Mouse (Mus musculus) Patski (cell line): ENCODE results near the gene Hoxb5. TPM values are rescaled to one million over a fixed set of nuclear protein-coding genes. Genes with fewer than 3 reads are reported as not detected.
A peak's percentile ranks its signal among the peaks of the same experiment; 100 is the strongest.

ENCODE experiments used
- ATAC-seq: fragments of 100-300 bp; one replicate; pipeline ENCODE4 v1.8.0; 2021
- CTCF ChIA-PET: fragments of 350-600 bp; sonication (Branson Sonifier 250); formaldehyde crosslinking; loops from one replicate; lab custom pipeline; 2022; ENCODE audit warnings: inconsistent platforms; lab: Charles Lee
- POLR2A ChIA-PET: fragments of 350-600 bp; sonication (Branson Sonifier 250); formaldehyde crosslinking; loops from one replicate; lab custom pipeline; 2022; ENCODE audit warnings: antibody characterized with exemption, inconsistent platforms; lab: Charles Lee
- DNase-seq: peaks from one replicate; pipeline ENCODE4 v3.0.0-alpha.2; 2011; ENCODE audit warnings: low read depth, low spot score
- H3K27me3 ChIP-seq: fragments of 371-371 bp; one replicate; pipeline ENCODE4 v1.5.1; 2021
- CTCF ChIP-seq: fragments of 100-300 bp; IDR thresholded peaks from one replicate; pipeline ENCODE4 v1.5.1; 2021
- in situ Hi-C: fragments of 300-500 bp; cut with MboI; formaldehyde crosslinking; loops from 3 replicates; pipeline ENCODE4 v1.11.1; 2018; ENCODE audit warnings: low pct_unique_long_range_greater_than_20kb, mixed read lengths
- polyA plus RNA-seq: library from polyadenylated mRNA; unstranded; gene quantifications from one replicate; pipeline ENCODE4 v1.2.3, GENCODE M21; 2021

Hoxb5 gene
- polyA plus RNA-seq, result 24.4 TPM

DNA sequence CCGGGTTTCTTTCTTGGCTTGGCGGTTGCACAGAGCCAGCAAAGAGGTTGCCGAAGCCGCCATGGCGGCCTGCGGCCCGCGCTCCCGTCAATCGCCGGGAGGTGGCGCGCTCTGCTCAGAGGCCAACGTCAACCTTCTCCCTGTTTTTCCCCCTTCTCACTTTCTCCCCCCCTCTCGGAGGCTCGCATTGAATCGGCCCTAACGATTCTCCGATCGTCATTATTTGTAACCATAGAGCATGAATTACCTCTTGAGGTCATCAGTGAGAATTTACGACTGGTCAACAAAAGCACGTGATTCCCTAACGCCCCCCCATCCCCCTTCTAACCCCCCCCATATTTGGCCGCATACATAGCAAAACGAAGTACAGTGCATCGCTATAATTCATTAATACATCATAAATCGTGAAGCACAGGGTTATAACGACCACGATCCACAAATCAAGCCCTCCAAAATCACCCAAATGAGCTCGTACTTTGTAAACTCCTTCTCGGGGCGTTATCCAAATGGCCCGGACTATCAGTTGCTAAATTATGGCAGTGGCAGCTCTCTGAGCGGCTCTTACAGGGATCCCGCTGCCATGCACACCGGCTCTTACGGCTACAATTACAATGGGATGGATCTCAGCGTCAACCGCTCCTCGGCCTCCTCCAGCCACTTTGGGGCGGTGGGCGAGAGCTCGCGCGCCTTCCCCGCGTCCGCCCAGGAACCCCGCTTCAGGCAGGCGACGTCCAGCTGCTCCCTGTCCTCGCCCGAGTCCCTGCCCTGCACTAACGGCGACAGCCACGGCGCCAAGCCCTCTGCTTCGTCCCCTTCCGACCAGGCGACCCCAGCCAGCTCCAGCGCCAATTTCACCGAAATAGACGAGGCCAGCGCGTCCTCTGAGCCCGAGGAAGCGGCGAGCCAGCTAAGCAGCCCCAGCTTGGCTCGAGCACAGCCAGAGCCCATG lies at the start of gene Hoxb5:
Hoxb5 (plus strand) TSS at position 186 of the 949 bp plus-strand sequence.
- ChIA-PET CTCF (interaction anchor here (0.7 to 21.6 kb wide), 14 partner anchors 8 to 317 kb away, joined by 3 to 215 read pairs (median 6); partner anchors contain the start of genes Hoxb3, Hoxb6 and Hoxb8), POLR2A (interaction anchor here (0.8 to 42.9 kb wide), 12 partner anchors 1 to 434 kb away, joined by 3 to 1274 read pairs (median 14); partner anchors contain the start of genes Hoxb3, Hoxb4, Hoxb5 and Hoxb6)
- DNase-seq, result peak; percentile 87
- no peak for ATAC-seq
- in situ Hi-C loops, result loop anchor here (5.0 to 10.0 kb wide), 5 partner anchors 111 to 559 kb away; no protein-coding TSS in a partner anchor
- no peak for TF ChIP-seq CTCF
- no peaks in the 10 kb centered on the region for H3K27me3 ChIP-seq

DNA sequence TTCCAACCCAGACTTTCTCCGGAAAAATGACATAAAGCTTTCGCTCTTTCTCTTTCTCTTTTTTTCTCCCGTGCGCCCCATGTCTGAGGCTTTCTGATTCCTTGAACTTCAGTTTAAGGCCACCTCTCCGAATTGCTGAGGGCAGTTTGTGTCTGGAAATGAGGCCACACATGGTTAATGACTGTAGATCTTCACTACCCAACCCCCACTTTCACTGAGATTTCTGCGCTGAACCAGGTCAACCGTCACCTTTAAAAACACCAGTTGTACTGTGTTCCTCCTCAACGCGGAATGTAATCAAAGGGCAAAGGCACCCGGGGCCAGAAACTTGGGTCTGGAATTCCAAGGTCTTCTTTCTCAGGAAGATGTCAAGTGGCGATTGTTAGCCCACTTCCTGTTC lies 48.9 kb upstream of the Hoxb5 start:
- in situ Hi-C loops, result loop anchor here (25.0 kb wide), 1 partner anchor 1167 kb away; the partner anchor contains the start of gene Itga3
- TF ChIP-seq CTCF, result no peak
- ATAC-seq (no peak), DNase-seq (no peak)
- ChIA-PET CTCF (no interaction called here), POLR2A (interaction anchor here (0.6 to 3.4 kb wide), 16 partner anchors 11 to 574 kb away, joined by 3 to 24 read pairs (median 4); partner anchors contain the start of genes Hoxb6 and Hoxb9)
- H3K27me3 ChIP-seq, result no peaks in the 10 kb centered on the region

DNA sequence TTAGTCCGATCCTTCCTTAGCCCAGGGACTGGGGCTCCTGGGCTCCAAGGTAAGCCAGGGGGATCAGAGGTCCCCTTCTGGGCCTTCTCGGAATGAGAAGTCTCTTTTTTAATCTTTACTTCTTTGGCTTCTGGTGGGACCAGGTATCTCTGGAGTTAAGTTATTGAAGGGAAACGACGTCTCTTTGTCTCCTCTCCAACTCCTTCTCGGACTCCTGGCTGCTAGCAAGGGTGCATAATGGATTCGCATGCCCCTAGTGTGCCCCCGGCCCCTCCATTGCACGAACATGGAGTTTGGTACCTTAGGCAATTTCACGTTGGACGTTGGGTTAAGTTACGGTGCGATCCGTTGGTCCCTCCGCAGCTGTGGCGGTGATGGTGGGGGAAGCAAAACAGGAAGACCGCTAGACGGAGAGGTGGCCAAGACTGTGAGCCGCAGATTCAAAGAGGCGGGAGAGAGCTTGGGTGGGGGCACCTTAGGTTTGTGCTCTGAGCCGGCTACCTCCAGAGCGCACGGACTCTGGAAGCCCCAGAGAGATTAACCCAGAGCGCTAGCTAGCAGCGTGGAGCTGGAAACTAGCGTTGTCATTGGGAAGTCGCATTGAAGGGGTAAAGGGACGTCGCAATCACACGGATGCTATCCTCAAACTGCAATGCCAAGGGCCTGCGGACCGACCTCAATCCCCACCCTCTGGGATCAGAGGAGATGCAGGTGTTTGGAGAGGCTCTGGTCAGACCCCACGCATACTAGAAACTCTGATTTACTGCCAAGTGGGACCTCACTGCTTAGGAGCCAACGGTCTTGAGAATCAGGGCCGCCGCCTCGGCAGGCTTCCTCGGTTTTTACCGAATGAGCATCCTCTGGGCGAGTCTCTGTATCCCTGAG lies 47.8 kb upstream of the Hoxb5 start:
- H3K27me3 ChIP-seq, result no peaks in the 10 kb centered on the region
- no peak for DNase-seq
- POLR2A ChIA-PET, result interaction anchor here (1.0 to 3.4 kb wide), 13 partner anchors 10 to 87 kb away, joined by 3 to 24 read pairs (median 4); partner anchors contain the start of genes Hoxb6 and Hoxb9
- no peak for TF ChIP-seq CTCF
- ATAC-seq, result no peak
- in situ Hi-C loops, result loop anchor here (25.0 kb wide), 1 partner anchor 1168 kb away; the partner anchor contains the start of gene Itga3
- CTCF ChIA-PET, result interaction anchor here (1.3 to 3.1 kb wide), 2 partner anchors 24 to 32 kb away, joined by 3 to 15 read pairs; no protein-coding TSS in a partner anchor

DNA sequence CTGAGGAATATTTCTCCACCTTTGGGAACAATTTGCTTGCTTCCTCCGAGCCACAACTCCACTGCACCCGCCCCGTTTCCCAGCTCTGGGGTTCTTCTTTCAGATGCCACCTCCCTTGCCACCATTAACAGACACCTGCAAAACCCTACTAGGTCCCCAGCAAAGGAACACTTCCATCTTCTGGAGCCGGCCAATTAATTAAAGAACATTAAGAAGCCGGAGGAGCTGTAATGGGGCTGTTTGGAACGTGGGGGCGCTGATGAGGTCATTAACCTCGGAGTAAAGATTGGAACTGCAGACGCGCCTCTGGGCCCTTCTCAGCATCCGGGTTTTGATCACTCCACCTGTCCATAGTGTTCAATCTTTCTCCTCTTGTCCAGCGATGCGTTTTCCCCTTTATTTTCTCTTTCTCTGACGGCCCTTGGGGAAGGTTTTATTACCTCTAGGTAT lies 47.1 kb upstream of the Hoxb5 start:
- in situ Hi-C loops, result loop anchor here (25.0 kb wide), 1 partner anchor 1169 kb away; the partner anchor contains the start of gene Itga3
- TF ChIP-seq CTCF, result peak; percentile 67
- DNase-seq, result no peak
- no peaks in the 10 kb centered on the region for H3K27me3 ChIP-seq
- no peak for ATAC-seq
- ChIA-PET CTCF (interaction anchor here (0.5 to 3.1 kb wide), 3 partner anchors 11 to 32 kb away, joined by 3 to 15 read pairs (median 3); no protein-coding TSS in a partner anchor), POLR2A (interaction anchor here (0.7 to 3.4 kb wide), 7 partner anchors 16 to 99 kb away, joined by 3 to 24 read pairs (median 4); partner anchors contain the start of genes Hoxb6 and Hoxb9)

DNA sequence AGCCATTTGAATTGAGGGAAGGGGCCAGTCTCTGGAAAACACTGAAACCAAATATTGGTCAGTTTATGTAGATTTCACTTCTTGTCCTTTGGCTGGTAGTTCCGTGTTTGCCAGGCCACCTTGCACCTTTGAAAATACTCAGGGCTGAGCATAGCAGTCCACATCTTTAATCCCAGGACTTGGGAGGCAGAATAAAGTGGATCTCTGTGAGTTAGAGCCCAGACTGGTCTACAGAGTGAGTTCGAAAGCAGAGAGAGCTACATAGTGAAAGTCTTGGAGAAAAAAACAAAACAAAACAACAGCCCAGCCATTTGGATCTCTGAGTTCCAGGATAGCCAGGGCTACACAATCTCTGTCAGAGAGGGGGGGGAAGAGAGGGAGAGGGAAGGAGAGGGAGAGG lies 46.0 kb upstream of the Hoxb5 start:
- ATAC-seq (no peak), DNase-seq (no peak)
- no peaks in the 10 kb centered on the region for H3K27me3 ChIP-seq
- in situ Hi-C loops, result loop anchor here (25.0 kb wide), 1 partner anchor 1170 kb away; the partner anchor contains the start of gene Itga3
- ChIA-PET CTCF (interaction anchor here (1.3 to 3.1 kb wide), 3 partner anchors 12 to 111 kb away, joined by 3 to 15 read pairs (median 4); no protein-coding TSS in a partner anchor), POLR2A (interaction anchor here (0.6 to 3.4 kb wide), 6 partner anchors 14 to 48 kb away, joined by 3 to 16 read pairs (median 4); partner anchors contain the start of genes Hoxb8 and Hoxb9)
- no peak for TF ChIP-seq CTCF

DNA sequence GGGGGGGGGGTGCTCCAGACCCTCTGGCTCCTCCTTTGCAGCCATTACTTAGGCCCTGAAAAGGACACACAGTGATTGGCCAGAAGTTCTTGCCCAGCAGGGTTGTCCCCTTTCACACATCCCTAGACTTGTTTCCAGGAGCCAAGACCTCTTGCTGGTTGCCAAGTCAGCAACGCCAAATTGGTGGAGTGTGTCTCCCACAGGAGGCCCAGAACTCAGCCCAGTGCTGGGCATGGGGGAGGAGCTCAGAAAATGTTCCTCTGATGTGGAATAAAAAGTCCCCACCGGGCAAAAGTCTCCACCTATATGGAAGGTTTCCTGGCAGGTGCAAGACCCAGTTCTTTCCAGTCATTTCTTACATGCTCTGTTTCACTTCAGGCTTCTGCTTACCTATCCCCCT lies 44.1 kb upstream of the Hoxb5 start:
- ChIA-PET CTCF (no interaction called here), POLR2A (interaction anchor here (1.4 kb wide), 1 partner anchor 12 kb away, joined by 5 read pairs; the partner anchor contains the start of gene Hoxb9)
- no peaks in the 10 kb centered on the region for H3K27me3 ChIP-seq
- in situ Hi-C loops, result loop anchor here (25.0 kb wide), 1 partner anchor 1172 kb away; the partner anchor contains the start of gene Itga3
- no peak for TF ChIP-seq CTCF
- DNase-seq (no peak), ATAC-seq (no peak)

DNA sequence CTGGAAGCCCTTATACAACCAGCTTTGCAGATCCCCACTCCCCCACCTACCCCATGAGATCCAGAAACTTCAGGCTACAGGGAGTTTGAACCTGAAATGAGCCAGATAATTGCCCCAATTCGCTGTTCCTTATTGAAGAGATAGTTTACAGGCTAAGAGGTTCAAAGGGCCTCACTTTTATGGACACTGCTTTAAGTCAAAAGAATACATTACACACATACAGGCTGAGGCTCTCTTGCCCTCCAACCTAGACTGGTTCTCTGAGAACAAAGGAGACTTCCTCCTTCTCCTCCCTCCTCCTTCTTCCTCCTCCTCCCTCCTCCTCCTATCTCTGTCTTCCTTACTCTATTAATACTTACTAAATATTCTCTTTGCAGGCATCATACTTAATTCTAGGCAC lies 43.6 kb upstream of the Hoxb5 start:
- TF ChIP-seq CTCF, result no peak
- H3K27me3 ChIP-seq, result no peaks in the 10 kb centered on the region
- in situ Hi-C loops, result loop anchor here (25.0 kb wide), 1 partner anchor 1172 kb away; the partner anchor contains the start of gene Itga3
- POLR2A ChIA-PET, result interaction anchor here (1.4 kb wide), 1 partner anchor 12 kb away, joined by 5 read pairs; the partner anchor contains the start of gene Hoxb9
- DNase-seq (no peak), ATAC-seq (no peak)
- CTCF ChIA-PET, result no interaction called here

DNA sequence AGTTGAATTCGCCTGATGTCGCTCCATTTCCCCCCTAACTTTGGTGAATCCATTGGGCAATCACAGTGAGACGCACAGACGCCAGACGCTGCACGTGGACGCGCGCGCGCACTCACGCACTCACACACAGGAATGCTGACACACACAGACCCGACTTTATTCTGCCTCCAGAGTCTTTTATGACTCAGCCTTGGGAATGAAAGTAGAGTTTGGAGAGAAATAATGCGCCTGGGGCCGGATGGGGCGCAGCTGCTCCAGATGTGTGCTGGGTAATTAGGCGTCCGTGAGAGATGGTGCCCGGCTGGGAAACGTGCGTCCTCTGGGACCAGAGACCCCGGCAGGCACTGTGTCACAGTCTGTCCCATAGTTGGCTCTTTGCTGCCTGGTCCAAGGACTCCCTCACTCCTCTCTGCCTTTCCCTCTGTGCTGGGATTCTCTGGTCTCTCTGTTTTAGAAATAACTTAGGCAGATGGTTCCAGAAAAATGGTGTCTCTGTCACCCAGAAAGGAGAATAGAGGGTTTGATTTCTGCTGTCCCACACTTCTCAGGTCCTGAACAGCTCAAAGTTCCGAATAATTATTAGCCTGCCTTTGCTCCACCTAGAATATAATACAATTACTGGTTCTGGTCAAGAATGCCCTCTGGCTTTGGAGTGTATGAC lies 42.7 kb upstream of the Hoxb5 start:
- in situ Hi-C loops, result loop anchor here (25.0 kb wide), 1 partner anchor 1173 kb away; the partner anchor contains the start of gene Itga3
- POLR2A ChIA-PET, result interaction anchor here (0.6 to 1.5 kb wide), 7 partner anchors 12 to 480 kb away, joined by 3 to 5 read pairs (median 4); no protein-coding TSS in a partner anchor
- no peak for TF ChIP-seq CTCF
- ATAC-seq (peak; percentile 68), DNase-seq (no peak)
- H3K27me3 ChIP-seq, result no peaks in the 10 kb centered on the region
- CTCF ChIA-PET, result interaction anchor here (1.1 to 1.9 kb wide), 2 partner anchors 11 to 15 kb away, joined by 3 to 7 read pairs; partner anchors contain the start of gene Hoxb9
